Mouse (Mus musculus): ENCODE results near the gene Kxd1.

GRCm38 (mm10) chr8:70490061-70490879 lies 37.5 kb downstream of the Kxd1 start:
- TF ChIP-seq GATA1 (IDR thresholded peaks at IDR 0.05; ENCODE audit: borderline replicate concordance, low read length): no peak
- TF ChIP-seq FLI1 (IDR thresholded peaks at IDR 0.05; ENCODE audit: low read length): no peak

All from megakaryocyte, embryonic 14.5 days (primary cell).